Mouse (Mus musculus): ENCODE data around the gene Atrnl1.
"Not testable (repeated sequence)": the region's sequence is repeated elsewhere in the genome, so short reads cannot be mapped to it uniquely, and the experiment has no call there.

Atrnl1 gene

DNA sequence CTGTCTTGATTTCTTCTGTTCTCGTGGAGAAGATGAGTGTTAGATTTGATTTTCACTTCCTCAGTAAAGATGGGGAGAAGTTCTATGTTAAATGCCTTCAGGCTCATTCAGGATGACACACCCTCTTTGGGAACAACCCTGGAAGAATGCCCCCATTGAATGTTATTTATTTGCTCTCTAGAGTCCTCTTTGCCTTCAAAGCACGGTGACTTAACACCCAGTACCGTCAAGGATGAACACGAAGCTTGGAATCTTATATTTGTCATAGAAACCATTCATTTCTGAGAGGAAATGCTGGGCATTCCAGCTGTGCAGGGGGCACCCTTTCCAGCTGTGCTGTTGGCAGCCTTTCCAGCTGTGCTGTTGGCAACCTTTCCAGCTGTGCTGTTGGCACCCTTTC lies 212.6 kb downstream of the Atrnl1 start:
- DNase-seq (ENCODE audit: low spot score), result no peak

DNA sequence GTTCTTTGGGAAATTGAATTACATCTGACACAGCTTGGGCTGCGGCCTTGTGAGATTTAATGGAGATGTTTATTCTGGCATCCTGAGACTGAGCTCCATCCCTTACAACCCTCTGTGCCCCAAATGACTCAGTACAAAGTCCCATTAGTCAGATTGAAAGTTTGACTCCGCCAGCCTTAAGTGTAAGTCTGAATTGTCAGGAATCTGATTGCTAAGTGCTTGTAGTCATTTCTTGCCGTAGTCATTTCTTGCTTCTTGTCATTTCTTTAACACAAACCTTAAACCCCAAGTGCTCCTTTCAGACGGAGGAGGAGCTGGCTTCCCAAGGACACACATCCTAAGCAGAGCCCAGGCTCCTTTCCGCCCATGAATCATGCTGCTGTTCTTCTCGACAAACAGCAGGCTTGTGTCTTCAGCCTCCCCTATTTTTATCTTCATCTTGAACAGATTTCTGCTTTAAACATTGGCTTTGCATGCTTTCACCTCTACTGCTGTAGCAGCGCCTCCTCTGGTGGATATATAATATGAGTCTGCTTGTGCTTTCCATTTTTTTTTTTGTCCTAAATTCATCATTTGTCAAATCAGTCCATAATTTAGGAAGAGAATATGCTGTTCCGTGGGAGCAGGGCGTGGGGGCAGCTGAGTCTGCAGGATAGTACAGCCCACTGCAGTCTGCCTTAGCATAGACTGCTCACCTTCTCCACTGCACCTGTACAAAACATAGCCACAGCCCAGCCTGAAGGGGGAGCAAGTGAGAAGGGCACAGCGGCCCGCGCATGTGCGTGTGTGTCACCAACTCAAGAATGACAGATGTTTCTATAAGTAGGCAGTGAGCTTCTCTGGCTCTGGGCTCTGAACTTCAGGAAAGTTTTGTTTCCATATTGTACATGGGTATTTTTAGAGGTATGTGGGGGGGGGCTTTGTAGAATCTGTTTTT lies 214.7 kb downstream of the Atrnl1 start:
- no peak for DNase-seq (ENCODE audit: low spot score)

DNA sequence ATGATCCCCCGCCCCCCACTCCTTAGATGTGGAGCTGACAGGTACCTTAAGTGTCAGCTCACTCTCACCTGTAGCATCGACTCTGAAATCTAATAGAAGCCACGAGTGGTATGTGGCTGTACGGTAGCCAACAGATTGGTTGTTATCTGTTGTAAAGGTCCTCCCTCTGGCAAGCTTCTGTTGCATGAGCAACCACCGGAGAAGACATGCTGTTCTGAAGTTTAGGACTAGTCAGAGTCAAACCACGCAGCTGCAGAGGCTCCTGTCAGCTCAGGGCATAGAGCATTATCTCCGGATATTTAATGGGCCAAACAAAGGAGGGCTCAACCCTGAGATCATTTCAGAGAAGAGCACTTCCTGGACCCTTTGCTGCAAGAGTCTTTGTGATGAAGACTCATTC lies 222.2 kb downstream of the Atrnl1 start:
- no peak for DNase-seq (ENCODE audit: low spot score)

DNA sequence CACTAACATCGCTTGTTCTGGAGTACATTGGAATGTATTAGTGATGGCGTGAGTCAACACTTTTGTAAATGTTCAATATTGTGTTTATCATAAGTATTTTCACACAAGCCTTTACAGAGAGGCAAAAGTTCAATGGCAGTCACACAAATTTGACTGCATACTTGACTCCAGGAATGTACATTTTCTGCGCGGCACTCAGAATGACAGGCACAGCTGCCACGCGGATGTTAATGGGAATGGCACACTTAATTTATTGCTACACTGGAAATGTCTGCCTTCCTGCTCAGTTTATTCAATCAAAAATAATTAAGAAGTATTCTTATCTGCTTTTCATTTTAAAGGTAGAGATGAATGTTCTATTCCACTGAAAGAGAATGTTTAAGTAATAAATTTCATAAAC lies 227.0 kb downstream of the Atrnl1 start:
- no peak for DNase-seq (ENCODE audit: low spot score)

DNA sequence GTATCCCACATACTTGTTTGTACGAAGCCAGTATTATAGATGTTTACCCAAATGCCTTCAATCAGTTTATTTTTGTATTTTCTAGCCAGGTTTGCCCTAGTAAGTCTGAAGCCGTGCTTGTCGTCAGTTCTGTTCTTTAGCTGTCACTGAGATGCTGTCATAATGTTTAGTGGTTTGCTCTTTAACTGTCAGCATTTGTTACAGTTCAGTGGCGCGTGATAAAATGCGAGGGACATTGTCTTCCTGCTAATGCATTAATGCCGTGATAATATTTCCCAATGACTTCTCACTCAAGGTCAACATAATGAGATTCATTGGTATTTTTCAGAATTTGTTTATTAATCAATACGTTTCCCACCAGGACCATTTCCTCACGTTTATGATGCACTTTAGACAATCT lies 227.7 kb downstream of the Atrnl1 start:
- DNase-seq (ENCODE audit: low spot score), result no peak

DNA sequence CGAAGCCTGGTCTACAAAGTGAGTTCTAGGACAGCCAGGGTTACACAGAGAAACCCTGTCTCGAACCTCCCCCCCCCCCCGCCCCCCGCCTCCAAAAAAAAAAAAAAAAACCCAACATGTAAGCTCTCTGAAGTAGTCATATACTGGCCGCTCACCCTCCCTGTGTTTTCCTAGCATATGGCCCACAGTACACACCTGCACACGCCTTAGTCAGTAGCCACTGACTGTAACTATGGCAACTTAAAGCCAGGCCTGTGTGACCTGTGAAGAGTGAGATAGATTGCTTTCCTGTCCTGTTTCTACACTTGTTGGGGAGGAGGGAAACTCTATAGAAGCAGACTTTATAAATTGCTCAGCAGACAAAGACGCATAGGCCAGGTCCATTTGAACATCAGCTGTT lies 239.1 kb downstream of the Atrnl1 start:
- no peak for DNase-seq (ENCODE audit: low spot score)

DNA sequence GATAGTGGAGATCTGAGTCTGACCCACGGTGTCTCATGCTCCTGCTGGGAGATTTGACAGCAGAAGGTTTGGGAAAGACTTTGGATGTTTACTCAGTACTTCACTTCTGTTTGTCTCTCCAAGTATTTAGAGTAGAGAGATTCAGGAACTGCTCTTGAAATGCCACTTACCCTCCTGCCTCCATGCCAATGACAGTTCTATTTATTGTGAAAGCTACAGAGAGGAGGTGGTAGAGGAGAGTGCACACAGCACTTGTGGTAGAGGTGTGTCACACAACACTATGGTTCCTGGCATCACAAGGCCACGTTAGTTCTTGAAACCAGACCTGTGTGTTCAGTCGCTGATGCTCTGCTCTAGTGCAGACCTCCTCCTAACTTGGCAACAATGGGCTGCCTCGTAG lies 257.5 kb downstream of the Atrnl1 start:
- DNase-seq (ENCODE audit: low spot score), result no peak

DNA sequence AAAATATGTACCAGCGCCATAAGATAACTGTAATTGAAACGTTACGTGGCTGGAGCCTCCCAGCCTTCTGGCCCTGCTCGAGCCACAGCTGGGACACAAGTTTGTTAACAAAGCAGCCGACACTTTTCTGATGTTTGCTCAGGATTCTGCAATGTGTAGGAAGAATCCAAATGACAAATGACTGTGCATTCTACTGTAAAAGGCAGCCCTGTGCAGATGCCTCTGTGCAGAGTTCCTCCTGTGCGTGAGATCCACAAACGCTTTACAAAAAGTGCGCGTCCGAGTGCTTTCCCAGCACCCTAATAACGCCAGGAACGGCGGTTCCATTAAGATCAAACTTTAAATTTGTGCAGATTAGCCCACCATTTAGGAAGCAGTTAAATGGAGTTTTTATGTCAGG lies 260.0 kb downstream of the Atrnl1 start:
- DNase-seq (ENCODE audit: low spot score), result no peak

DNA sequence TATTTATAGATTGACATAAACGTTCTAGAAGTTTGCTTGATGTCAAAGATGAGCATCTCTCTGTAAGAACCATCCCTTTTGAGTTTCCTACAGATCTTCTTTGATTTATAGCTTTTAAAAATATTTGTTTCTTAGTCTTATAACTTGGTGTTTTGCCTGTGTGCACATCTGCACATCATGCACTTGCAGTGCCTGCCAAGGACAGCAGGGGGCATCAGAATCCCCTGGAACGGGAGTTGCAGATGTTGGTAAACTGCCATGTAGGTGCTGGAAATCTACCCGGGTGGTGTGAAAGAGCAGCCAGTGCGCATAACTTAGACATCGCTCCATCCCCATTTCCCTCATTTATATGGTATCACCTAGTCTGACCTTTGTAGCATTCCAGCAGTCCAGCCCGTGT lies 265.2 kb downstream of the Atrnl1 start:
- DNase-seq (ENCODE audit: low spot score), result peak; percentile 8

DNA sequence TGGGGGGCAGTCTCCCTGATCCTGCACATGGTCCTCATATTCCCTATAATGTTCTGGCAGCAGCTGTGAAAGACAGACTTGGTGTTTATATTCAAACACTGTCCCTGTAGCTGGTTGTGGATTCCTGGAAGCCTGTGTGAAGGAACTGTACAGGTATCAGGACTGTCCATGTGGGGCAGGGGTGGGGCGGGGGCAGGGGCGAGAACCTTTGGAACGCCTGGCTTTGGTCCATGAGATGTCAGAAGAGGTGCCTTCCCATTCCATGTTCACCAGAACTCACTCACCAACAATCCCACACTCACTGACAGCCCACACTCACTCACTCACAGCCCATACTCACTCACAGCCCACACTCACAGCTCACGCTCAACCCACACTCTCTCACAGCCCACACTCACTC lies 266.5 kb downstream of the Atrnl1 start:
- DNase-seq (ENCODE audit: low spot score), result no peak

DNA sequence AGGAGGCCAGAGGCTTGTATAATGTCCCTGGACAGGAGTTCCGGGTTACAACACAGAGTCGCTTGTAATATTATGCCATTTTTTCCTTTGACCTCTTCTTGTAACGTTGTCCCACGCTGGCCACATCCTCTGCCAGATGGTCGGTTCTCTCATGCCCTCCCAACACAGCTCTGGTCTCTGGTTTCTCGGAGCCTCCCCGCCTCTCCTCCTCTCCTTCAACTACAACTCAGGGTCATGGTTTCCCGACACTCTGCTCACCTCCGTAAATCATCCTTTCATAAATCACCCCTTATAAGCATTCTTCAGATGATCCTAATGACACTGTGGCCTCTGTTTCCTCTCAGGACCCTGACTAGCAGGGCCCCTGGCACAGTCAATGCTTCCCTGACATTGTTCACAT lies 267.7 kb downstream of the Atrnl1 start:
- no peak for DNase-seq (ENCODE audit: low spot score)

DNA sequence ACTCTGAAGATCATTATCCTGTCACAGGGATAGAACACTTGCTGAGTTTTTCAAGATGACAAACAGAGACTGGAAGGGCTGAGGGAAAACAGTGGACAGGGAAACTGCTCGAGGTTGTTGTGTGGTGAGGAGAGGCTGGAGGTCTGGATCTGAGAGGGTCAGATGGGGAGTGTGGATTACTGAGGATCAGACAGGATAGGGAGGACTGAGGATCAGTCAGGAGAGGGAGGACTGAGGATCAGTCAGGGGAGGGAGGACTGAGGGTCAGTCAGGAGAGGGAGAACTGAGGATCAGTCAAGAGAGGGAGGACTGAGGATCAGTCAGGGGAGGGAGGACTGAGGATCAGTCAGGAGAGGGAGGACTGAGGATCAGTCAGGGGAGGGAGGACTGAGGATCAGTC lies 269.0 kb downstream of the Atrnl1 start:
- not testable (repeated sequence) for DNase-seq (ENCODE audit: low spot score)

DNA sequence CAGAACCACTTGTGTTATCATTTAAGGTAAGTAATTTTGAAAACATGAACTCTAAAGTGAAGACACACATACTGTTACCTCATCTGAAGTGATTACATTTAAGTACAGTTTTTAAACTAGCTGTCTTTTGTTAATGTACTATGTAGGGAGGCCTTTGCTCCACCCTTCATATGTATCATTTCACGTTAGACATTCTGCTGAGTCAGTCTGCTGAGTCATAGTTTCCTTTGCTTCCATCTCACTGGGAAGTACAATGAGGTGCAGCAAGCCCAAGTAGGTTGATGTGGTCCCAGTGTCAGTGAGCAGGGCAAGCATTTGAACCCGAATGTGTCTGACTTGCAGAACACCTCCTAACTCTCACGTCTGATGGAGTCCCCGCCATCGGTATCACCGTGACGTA lies 271.1 kb downstream of the Atrnl1 start:
- DNase-seq (ENCODE audit: low spot score), result peak; percentile 51

DNA sequence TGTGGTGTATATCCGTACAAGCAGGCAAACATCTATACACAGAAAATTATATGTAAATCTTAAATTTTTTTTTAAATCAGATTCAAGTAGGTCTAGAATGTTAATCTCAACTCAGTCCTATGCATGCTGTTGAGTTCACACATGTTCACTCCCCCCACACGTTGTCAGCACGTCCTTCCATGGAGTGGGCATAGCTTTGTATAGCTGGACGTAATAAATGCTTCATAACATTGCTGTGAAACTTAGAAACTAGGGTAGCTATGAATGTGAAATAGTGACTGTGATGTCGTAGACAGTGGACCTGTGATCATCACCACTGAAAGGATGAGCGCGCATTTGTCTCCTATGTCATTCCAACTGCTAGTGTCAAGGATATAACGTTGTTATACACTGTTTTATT lies 278.0 kb downstream of the Atrnl1 start:
- no peak for DNase-seq (ENCODE audit: low spot score)

DNA sequence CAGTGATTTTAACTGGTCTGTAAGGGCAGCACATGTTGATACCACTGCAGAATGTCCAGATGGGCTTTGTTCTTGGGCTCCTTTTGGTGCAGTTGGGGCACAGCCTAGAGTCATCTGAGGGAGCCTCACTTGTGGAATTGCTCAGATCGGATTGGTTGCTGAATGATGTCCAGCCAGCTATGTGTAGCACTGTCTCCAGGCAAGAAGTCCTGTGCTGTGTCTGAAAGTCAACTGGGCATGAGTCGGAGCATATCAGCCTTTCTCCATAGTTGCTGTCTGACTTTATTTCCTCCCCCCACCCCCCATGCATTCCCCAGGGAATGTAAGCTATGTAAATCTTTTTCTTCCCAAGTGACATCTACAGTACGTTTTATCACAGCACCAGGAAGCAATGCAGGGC lies 278.9 kb downstream of the Atrnl1 start:
- DNase-seq (ENCODE audit: low spot score), result no peak

DNA sequence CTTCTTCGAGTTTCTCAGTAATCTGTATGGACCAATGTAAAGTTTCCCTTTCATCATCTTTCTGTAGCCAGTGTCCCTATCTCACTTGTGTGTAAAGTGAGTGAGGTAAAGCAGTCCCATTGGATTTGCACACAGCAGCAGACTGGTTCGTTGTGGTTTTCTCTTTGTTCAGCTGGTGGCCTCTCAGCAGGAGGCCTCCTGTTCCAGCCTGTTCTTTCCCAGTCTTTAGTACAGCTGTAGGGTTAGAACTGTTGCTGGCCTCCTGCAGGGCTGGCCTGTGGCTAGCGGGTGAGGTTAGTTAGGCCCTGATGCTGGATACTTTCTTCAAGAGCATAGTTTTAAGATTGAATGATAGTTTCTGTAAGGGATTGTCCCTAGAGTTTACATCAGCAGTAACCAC lies 280.1 kb downstream of the Atrnl1 start:
- DNase-seq (ENCODE audit: low spot score), result no peak

DNA sequence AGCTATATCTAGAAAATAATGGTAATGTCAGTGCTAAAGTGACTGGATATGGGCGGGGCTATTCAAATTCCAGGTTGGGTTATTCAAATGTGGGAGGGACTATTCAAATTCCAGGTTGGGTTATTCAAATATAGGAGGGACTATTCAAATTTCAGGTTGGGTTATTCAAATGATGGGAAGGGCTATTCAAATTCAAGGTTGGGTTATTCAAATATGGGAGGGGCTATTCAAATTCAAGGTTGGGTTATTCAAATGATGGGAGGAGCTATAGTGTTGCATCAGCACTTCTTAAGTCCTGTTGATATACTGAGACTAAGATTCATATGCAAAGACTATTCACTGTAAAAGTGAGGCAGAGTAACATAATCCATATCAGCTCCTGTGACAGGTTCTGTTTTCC lies 283.4 kb downstream of the Atrnl1 start:
- peak; percentile 76 for DNase-seq (ENCODE audit: low spot score)

DNA sequence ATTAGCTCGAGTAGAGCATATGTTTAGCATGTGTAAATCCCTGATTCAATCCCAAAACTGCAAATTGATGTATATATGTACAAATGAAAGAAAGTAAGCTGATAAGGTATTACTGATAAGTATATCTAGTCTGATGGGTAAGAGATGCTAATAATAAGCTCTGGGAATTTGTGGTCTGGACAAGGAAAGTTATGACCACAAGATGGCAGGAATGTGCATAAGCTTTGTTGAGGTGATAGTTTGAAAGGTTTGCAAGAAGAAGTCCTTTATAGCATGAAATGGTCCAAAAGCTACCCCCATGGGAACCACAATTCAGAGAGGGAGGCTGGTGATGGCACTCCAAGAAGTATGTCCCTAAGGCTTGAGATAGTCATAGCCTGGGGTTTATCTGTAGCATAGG lies 289.2 kb downstream of the Atrnl1 start:
- DNase-seq (ENCODE audit: low spot score), result no peak

DNA sequence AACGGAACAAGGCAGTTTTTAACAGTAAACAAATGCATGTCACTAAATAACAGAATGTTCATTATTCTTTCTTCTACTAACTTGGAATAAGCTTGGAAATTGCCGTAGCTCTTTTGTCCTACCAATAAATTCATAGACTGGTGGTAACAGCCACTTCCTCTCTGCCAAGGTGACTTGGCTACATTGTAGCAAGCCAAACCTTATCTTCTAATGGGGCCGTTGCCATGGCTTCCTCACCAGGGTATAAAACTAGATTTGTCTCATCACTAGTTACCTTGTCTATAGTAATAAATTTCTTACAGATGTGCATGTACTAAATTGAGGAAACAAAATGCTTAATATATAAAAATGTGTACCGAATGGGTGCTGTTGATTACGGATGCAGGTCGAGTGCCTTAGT lies 298.6 kb downstream of the Atrnl1 start:
- no peak for DNase-seq (ENCODE audit: low spot score)

DNA sequence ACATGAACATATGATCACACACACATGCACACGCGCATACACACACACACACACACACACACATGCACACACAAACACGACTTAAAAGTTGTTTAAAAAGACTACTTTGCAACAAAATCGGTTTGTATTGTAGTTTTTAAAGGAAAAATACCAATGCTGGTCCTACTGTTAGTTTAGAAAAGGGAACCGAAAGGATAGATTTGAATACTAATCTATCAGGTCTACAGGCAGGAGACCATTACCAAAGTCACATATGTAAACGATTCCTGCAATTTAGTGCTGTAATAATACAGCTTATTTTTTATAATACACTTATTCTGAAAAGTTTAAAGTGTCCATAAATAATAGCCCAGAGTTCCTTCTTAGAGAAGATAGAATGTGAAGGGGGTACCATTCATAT lies 299.8 kb downstream of the Atrnl1 start:
- no peak for DNase-seq (ENCODE audit: low spot score)

DNA sequence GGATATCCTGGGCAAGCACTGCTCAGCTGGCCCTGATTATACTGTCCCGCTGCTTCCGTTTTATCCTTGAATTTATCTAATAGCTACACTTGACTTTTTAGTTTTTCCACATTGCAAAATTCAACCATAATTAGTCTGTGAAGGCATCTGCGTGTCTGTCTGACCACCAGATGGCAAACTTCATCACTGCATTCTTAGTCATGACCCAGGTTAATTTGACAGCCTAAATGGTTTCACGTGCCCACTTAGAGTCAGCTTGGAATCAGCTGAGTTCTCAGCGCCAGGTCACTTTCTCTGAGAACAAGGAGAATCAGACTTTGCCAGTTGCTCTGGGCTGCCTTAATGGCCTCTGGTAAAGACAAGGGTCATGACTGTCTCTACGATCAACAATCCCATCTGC lies 305.5 kb downstream of the Atrnl1 start:
- DNase-seq (ENCODE audit: low spot score), result no peak

DNA sequence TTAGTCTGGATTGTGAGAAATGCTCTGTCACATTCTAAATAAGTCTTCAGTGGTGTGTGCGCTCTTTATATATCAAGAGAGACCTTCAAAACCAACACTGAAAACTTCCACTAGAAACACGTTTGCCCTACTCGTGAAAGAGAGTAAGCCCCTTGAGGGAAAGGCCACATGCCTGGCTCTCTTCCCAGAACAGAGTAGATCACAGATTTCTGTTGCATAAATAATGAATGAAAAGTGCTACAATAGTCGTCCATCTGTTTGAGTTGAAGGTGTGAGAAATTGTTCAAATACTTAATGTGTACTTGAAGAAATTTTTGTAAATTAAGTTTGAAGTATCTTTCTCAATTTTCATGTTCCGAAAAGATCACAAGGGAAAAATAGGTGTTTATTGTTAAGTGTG lies 312.2 kb downstream of the Atrnl1 start:
- no peak for DNase-seq (ENCODE audit: low spot score)

DNA sequence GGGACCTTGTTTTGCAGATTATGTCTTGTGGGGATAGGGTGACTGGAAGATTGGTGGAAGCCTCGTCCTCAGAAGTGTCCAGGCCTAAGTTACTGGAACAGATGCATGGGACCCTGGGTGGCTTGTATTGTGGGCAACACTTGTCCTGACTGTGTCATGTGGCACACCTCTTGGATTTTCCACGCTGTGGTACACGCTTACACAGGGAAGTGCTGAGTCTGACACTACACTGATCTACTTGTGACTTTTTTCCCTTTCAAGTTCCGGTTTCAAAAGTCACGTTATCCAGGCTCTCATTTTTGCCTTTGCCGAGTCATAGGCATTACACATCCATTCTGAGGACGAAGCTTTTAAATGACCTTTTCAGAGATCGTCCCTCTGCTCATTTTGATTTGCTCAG lies 314.0 kb downstream of the Atrnl1 start:
- no peak for DNase-seq (ENCODE audit: low spot score)

DNA sequence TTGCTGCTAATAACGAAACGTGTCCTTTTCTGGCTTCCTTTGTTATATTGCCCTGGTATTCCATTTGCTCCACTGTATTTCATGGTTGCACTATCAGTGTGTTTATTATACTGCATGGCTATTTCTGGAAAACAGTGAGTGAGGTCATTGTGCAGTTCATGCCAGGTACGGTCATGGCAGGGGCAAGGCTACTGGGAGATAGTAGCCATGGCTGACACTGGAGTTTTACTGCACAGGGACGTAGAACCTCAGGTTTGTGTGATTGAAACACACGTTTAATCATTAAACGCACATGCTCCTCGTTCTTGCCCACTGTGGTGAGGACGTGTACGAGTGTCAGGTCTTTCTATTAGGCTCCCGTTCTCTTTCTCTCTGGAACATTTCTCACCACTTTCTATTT lies 314.8 kb downstream of the Atrnl1 start:
- no peak for DNase-seq (ENCODE audit: low spot score)
